Mouse (Mus musculus) adrenal gland, adult 2 months (tissue): Measurements from ENCODE around the gene Magi2. TPM values are rescaled to one million over a fixed set of nuclear protein-coding genes. Genes with fewer than 3 reads are reported as not detected.

Experiments
- DNase-seq: peaks from one replicate; pipeline ENCODE4 v3.0.0; 2021
- polyA plus RNA-seq: library from polyadenylated mRNA; depleted of rRNA; stranded (reverse); fragments of >200 nt; gene quantifications from 2 replicates; pipeline ENCODE4 v1.2.3, GENCODE M21; 2012
- total RNA-seq, 2 experiments: library from RNA; stranded (reverse); gene quantifications; 2 replicates each; pipeline ENCODE4 v1.2.3; 2021

Magi2 gene
- total and polyA plus RNA-seq, 3 experiments: 4.5 to 7.3 (median 6.7) TPM

GRCm38 (mm10) chr5:20078931-20079330 lies 852.1 kb downstream of the Magi2 start:
- DNase-seq: no peak

DNA sequence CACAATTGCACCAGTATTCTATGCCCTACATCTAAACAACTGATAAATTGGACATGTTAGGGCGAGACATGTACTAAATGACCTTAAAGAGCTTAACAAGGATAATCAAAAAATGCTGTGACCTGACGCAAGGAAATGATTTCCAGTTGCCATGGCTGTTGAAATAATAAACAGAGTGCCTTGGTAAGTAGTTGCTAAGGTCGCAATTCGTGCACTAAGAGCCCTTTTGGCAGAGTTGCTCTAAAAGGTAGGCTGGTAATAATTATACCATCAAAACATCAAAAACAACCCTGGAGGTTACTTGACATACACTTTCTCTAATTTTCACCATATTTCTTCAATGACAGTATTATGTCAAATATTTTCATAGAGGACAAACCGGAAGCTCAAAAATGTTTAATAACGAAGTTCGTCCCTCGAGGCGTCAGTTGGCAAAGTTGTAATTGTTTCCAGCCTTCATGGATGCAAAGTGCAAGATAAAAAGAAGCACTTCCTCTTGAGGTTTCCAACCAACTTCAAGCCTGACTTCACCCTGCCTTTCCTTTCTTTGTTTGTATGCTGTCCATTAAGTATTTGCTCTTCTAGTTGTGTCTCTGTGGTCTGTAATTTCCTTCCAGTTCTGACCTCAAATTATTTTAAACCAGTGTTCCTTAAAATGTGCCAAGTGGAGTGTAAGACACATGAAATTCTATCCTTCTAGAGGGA lies 853.9 kb downstream of the Magi2 start:
- DNase-seq: no peak

GRCm38 (mm10) chr5:20082368-20082767 lies 855.5 kb downstream of the Magi2 start:
- no peak for DNase-seq

DNA sequence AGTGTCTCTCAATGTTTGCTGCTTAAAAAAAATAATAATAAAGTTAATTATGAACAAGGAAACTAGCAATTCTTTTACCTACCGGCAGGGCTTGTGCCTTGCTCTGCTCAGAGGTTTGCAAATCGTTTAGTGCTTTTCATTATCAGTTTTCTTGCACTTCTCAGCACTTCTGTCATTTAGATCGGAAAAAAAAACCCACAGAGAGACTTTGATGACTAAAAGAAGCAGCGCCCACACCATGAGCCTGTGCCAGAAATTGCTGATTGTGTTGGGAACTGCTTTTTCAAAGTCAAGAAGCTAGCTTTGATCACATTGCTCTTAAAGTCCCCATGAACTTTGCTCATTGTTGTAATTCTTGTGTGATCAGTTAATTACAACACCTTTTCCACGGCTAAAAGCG lies 860.2 kb downstream of the Magi2 start:
- DNase-seq: no peak

- no peak for DNase-seq
These were observed 877.0 kb downstream of the Magi2 start for GRCm38 (mm10) chr5:20103869-20104268.

DNA sequence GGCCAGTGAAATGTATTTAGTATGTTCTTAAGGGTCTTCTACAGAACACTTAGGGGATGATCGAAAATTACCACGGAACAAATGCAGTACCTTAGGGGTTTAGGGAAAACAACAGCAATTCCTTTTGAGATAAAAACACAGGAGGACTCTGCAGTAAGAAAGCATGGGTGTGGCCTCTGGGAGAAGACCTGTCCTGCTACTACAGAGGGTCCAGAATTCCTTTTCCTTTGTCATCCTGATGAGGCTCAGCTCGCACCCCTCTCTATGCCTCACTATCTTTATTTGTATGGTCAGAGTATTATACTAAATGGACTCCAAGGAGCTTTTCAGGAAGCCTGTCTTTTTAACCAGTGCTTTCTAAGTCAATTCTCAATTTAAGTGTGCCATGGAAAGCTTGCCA lies 877.7 kb downstream of the Magi2 start:
- no peak for DNase-seq

- no peak for DNase-seq
These were observed 882.7 kb downstream of the Magi2 start for GRCm38 (mm10) chr5:20109496-20109895.

DNA sequence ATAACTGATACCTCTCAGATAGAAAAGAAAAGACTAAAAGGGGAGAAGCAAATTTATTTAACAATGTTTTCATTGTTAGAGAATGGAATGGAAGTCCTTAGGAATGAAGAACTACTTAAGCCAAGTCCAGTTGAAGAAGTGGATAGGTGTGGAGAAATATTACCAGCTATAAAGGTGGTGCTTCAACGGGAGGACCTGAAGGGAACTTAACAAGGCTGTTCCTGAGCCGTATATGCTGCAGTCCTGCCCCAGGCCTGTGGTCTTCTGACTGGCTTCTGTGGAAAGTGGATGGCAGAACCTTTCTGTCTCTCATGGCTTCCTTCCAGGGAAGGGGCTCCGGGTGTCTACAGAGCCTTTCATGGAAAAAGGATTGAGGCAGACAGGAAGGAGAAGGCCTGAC lies 890.3 kb downstream of the Magi2 start:
- no peak for DNase-seq

DNA sequence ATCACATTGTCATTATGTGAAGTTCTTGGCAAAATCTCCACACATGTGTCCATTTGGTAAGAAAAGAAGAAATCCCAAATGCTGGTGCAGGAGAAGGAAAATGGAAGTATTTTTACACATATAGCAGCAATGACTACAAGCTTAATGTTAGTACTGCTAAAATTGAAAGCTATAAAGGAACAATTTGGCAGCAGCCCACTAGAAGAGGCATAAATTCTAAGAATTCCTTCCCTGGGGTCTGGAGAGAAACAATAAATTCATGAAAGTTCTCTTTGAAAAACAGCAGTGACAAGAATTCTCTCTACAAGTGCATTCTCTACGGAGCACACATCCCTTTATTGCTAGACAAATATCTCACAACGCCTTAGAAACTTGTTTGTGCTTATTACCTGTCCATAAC lies 913.4 kb downstream of the Magi2 start:
- no peak for DNase-seq

DNA sequence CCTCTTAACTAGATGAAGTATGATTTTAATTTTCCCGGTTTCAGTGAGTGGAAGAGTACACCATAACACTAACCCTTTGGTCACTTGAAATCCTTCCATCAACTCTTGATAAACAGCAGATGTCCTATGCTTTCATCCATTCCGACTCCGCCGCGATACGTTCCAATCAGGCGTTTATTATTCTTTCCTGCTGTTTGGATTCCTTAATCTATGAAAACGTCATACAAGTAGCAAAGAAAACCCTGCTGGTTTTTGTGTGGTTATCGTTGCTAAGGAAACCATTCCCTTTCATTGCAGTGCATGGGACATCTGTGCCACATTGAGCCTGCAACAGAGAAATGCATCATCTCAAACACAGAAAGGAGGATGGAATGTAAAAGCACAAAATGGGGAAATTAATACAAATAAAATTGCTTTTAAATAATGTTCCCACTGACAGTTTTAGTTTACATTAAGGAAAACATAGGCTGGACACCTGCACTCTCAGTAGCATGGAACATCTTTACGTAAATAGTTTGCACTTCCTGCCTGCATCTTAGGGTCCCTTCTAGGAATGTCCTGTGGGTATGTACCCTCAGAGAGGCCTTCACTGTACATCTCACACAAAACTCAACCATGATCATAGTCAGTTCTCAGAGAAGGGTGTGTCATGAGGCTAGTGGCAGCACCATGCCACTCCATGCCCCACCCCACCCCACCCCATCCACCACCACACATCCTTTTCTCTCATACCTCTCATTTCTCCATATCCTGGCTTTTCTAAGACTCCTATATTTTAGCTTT lies 914.0 kb downstream of the Magi2 start:
- DNase-seq: no peak

DNA sequence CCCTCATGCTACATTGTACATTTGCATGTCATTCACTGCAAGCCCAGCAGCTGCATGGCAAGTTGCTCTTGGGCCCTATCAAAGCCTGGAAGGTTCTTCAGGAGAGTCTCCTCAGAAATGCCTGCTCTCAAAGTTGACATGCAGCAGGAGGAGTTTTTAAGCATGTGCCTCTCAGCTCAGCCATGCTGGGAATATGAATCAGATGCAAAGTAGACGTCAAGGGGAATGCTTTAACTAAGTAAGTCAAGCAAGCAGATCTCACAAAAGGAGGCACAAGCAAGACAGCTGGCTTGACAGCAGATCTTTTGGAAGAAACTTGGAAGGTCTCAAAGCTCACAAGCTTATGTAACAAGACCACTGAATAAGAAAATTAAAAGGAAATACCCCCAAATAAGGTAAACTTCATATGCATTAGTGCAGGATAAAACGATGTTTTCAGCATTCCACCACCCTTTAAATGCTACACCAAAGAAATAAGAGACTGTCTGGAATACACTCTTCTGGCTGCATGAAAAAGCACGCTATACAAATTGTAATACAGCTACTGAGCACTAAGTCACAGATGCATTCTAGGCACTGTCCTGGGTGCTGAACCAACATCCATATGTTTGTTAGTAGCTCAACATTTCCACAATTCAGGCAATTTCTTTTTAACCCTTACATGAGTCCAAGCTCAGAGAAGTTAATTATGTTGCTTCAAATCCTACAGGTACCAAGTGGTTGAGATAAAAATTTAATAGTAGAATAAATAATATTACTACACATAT lies 926.7 kb downstream of the Magi2 start:
- no peak for DNase-seq

DNA sequence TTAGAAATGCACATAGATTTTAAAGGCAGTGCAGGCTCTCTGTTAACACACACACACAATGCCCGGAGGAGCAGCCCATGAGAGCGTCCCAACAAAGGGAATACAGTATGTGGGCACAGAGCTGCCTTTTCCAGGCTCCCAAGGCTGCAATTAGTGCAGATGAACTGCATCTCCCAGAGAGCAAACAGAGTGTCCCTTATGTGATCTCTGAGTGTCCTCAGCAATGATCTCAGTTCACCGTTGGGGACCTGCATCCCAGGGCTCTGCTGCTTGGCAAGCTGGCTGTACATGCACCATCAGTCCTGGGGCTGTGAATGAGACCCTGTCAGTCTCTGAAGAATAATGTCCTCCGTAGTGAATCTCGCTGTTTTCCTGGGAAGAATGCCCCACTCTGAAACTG lies 969.9 kb downstream of the Magi2 start:
- DNase-seq: no peak

DNA sequence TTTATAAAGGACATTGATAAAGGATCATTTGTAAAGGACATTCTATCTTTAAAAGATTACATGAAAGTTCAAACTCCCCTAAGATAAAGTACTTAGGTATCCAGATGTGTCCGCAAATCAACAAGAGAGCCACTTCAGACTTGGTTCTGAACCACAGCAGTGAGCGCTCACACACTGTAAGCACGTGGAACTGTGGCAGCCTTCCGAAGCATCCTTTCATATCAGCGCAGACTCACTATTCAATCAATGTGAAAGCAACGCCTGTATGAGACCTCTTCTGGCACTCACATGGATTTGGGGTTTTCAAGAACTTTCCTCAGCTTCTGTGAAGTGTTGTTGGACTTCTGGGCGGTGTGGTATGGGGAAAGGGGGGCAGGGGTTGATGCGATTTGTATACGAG lies 970.6 kb downstream of the Magi2 start:
- no peak for DNase-seq

DNA sequence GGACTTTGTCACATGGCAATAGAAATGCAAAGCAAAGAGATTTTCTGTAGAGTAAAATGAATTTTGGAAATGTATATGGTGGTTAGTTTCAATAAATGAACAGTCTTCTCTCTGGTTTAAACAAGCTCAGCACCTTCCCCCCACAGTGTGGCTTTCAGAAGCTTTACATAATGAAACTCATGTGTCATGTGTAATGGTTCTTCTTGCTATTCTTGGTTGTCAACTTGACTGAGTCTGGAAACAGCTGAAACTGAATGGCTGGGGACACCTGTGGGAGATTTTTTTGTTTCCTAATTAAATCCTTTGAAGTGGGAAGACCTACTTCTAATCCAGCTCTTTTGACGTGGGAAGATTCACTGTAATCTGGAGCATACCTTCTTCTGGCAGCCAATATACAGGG lies 974.5 kb downstream of the Magi2 start:
- DNase-seq: no peak

GRCm38 (mm10) chr5:20208110-20208509 lies 981.3 kb downstream of the Magi2 start:
- DNase-seq: no peak

DNA sequence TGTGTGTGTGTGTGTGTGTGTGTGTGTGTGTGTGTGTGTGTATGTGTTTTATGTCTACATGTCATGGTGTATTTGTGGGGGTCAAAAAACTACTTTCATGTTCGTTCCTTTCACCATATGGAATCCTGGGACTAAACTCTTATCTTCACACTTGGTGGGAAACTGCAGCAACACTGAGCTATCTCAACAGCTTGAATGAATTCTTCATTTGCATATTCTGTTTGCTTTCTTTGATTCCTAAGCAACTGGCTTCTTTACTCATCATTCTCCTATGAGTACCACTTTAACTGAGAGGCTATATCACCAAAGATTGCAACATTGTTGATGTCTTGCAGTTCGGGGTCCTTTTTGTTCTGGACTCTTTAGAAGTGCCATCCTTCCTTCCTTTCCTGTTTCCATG lies 986.5 kb downstream of the Magi2 start:
- no peak for DNase-seq

DNA sequence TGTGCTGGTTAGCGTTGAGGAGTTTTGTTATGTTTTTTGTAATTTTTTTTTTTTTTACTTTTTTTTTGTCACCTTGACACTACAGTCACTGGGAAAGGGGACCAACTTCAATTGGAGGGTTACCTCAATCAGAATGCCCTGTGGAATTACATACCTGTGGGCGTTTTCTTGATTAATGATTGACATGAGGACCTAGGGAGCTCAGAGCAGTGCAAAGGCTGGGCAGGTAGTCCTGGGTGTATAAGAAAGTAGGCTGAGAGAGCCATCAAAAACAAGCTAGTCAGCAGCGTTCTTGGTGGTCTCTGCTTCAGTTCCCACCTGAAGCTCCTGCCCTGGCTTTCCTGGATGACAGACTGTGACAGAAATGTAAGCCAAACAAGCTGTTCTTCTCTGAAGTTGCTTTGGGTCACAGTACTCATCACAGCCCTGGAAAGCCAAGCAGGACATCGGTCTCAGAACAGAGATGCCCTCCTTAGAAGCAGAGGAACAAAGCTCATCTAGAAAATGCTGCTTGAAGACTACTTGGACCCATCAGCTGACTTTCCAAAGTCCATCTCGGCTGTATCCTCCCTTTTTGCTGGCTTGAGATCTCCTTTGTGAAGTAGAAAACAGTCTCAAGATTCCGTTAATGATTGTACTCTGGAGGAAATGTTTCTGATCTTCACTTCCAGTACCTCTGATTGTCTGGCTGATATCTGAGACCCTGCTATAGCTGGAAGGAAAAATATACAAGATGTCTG lies 999.8 kb downstream of the Magi2 start:
- no peak for DNase-seq

DNA sequence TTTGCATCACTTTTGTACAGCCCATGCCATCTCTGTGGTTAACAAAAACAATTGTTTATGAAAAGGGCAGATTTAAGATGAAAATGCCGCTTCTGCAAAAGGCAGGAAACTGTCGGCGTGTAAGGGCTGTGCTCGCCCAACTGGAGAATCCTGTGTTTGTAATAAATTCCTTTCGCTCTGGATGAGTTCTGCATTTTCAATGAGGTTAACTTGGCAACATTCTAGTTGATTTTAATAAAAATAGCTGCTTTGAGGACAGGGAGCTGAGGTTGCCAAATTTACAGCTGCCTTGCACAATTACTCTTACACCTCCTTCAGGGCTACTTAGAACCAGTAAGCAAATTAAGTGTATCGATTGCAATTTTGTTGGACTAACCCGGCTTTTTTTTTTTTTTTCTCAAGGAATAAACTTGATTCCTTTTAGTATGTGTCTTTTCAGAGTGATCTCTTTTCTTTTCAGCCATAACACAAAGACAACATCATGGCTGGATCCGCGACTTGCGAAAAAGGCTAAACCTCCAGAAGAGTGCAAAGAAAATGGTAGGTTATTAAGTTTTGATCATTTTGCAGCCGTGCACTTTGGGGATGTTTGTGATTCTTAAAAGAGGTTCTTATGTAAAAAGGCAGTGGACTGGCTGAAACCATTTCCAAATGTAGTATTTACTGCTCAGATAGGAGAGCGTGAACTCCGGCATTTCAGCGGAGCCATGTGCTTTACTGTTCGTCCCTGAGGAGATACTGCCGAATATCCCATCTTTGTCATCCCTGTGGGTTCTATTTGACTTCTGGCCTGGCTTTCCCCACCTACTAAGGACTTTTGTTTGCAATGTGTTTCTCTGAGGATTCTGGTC lies 1001.3 kb downstream of the Magi2 start:
- DNase-seq: no peak

- DNase-seq: no peak
These were observed 1005.1 kb downstream of the Magi2 start for GRCm38 (mm10) chr5:20231908-20232307.

DNA sequence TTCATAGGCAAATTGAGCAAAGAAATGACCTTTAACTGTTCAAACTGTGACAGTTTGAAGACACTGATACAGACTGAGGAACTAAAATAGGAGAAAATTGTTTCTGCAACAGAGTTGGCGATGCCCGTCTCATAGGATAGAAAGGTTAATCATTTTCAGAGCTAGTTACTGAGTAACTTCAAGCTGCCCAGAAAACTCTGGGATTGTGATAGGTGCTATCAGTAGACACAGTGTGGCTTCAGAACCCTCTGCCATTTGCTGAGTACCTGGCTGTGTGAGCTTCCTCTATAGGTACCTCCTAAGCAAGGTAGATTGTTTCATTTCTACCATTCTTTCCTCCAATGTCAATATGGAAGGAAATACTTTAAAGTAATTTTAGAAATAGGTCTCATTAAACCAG lies 1014.7 kb downstream of the Magi2 start:
- no peak for DNase-seq

- no peak for DNase-seq
These were observed 1015.7 kb downstream of the Magi2 start for GRCm38 (mm10) chr5:20242496-20242895.
